Mouse (Mus musculus) granulocyte monocyte progenitor cell, adult 5-6 weeks (primary cell): ENCODE measurements around the gene Rmdn3. TPM values are rescaled to one million over a fixed set of nuclear protein-coding genes. Genes with fewer than 3 reads are reported as not detected.

Experiments used
- ATAC-seq: replicated peaks from 2 replicates; pipeline ENCODE4 v1.8.0; 2016; ENCODE audit warnings: mild to moderate bottlenecking, moderate TSS enrichment, inconsistent platforms; ENCODE audit not compliant: poor library complexity, severe bottlenecking
- total RNA-seq, 2 experiments: library from RNA; stranded (forward) in 1 of 2; stranded (reverse) in 1 of 2; fragments of 200-712, 200-1000 nt in 1 of 2; fragments of >200 nt in 1 of 2; fragmentation: Nextera tagmentation in 1 of 2; gene quantifications; 2 replicates each; pipeline ENCODE4 v1.2.3; 2014 to 2017

The Rmdn3 gene
- total RNA-seq, 2 experiments from 2014 or later, result 25.4 to 34.3 TPM

- ATAC-seq, result no peak
These were observed 48.3 kb downstream of the Rmdn3 start for GRCm38 (mm10) chr2:119108554-119108953.

- no peak for ATAC-seq
These were observed 50.3 kb downstream of the Rmdn3 start for GRCm38 (mm10) chr2:119106583-119106982.

DNA sequence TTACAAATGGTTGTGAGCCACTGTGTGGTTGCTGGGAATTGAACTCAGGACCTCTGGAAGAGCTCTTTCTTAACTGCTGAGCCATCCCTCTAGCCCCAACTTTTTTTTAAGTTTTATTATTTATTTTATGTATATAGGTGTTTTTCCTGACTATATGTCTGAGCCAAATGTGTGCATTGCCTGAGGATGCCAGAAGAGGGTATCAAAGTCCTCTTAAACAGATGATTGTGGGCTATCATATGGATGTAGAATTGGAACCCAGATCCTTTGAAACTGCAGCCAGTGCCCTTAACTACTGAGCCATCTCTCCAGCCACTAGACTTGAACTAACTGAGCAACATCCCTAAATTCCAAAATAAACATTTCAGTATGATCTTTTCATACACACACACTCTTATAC lies 55.3 kb downstream of the Rmdn3 start:
- no peak for ATAC-seq

Other genes starting within 250 kb of the Rmdn3 start
- gene Chst14, start 230.5 kb downstream of the Rmdn3 start, total RNA-seq (2014; fragmentation: Nextera tagmentation), result 8.4 and 11.4 TPM in 2 replicates
- gene Chst14, start 230.5 kb downstream of the Rmdn3 start, total RNA-seq (2017), result 1.4 and 1.5 TPM in 2 replicates
- gene Ccdc32, start 127.6 kb downstream of the Rmdn3 start, total RNA-seq (2014; fragmentation: Nextera tagmentation), result 11.5 and 18.3 TPM in 2 replicates
- gene Ccdc32, start 127.6 kb downstream of the Rmdn3 start, total RNA-seq (2017), result 14.4 and 15.7 TPM in 2 replicates
- 15.8 and 16.0 TPM in 2 replicates for gene Rpusd2, start 122.2 kb downstream of the Rmdn3 start, total RNA-seq (2014; fragmentation: Nextera tagmentation)
- gene Rpusd2, start 122.2 kb downstream of the Rmdn3 start, total RNA-seq (2017), result 15.0 and 15.8 TPM in 2 replicates
- 42.2 and 46.8 TPM in 2 replicates for gene Knl1, start 109.9 kb downstream of the Rmdn3 start, total RNA-seq (2014; fragmentation: Nextera tagmentation)
- 71.1 and 76.1 TPM in 2 replicates for gene Knl1, start 109.9 kb downstream of the Rmdn3 start, total RNA-seq (2017)
- gene Rad51, start 44.2 kb downstream of the Rmdn3 start, total RNA-seq (2014; fragmentation: Nextera tagmentation), result 50.7 and 71.9 TPM in 2 replicates
- 32.2 and 36.3 TPM in 2 replicates for gene Rad51, start 44.2 kb downstream of the Rmdn3 start, total RNA-seq (2017)
- 1.3 TPM in 1 of 2 replicates, not detected in the other for gene Gchfr, start 10.7 kb upstream of the Rmdn3 start, total RNA-seq (2014; fragmentation: Nextera tagmentation)
- 1.2 TPM in 1 of 2 replicates, not detected in the other for gene Gchfr, start 10.7 kb upstream of the Rmdn3 start, total RNA-seq (2017)
- gene Gm14137, start 17.5 kb upstream of the Rmdn3 start, total RNA-seq (2014; fragmentation: Nextera tagmentation), result not detected in 2 replicates
- not detected in 2 replicates for gene Gm14137, start 17.5 kb upstream of the Rmdn3 start, total RNA-seq (2017)
- 49.0 and 76.4 TPM in 2 replicates for gene Zfyve19, start 51.6 kb upstream of the Rmdn3 start, total RNA-seq (2014; fragmentation: Nextera tagmentation)
- gene Zfyve19, start 51.6 kb upstream of the Rmdn3 start, total RNA-seq (2017), result 66.1 and 83.0 TPM in 2 replicates
- gene Dnajc17, start 51.8 kb upstream of the Rmdn3 start, total RNA-seq (2014; fragmentation: Nextera tagmentation), result 18.6 and 22.0 TPM in 2 replicates
- gene Dnajc17, start 51.8 kb upstream of the Rmdn3 start, total RNA-seq (2017), result 57.1 and 60.6 TPM in 2 replicates
- not detected in 2 replicates for gene Ppp1r14d, start 72.9 kb upstream of the Rmdn3 start, total RNA-seq (2014; fragmentation: Nextera tagmentation)
- gene Ppp1r14d, start 72.9 kb upstream of the Rmdn3 start, total RNA-seq (2017), result not detected in 2 replicates
- gene Spint1, start 80.3 kb upstream of the Rmdn3 start, total RNA-seq (2014; fragmentation: Nextera tagmentation), result not detected in 2 replicates
- gene Spint1, start 80.3 kb upstream of the Rmdn3 start, total RNA-seq (2017), result 0.15 TPM in 1 of 2 replicates, not detected in the other
- not detected in 2 replicates for gene Rhov, start 114.2 kb upstream of the Rmdn3 start, total RNA-seq (2014; fragmentation: Nextera tagmentation)
- gene Rhov, start 114.2 kb upstream of the Rmdn3 start, total RNA-seq (2017), result 0.26 and 0.65 TPM in 2 replicates
- 11.3 and 14.8 TPM in 2 replicates for gene Vps18, start 131.7 kb upstream of the Rmdn3 start, total RNA-seq (2014; fragmentation: Nextera tagmentation)
- 17.2 and 21.1 TPM in 2 replicates for gene Vps18, start 131.7 kb upstream of the Rmdn3 start, total RNA-seq (2017)
- gene Dll4, start 168.8 kb upstream of the Rmdn3 start, total RNA-seq (2014; fragmentation: Nextera tagmentation), result not detected in 2 replicates
- not detected in 2 replicates for gene Dll4, start 168.8 kb upstream of the Rmdn3 start, total RNA-seq (2017)
- not detected in 2 replicates for gene Chac1, start 194.2 kb upstream of the Rmdn3 start, total RNA-seq (2014; fragmentation: Nextera tagmentation)
- gene Chac1, start 194.2 kb upstream of the Rmdn3 start, total RNA-seq (2017), result not detected in 2 replicates